Mouse (Mus musculus) testis, adult 2 months (tissue): ENCODE results near the gene Cmtm8. TPM values are rescaled to one million over a fixed set of nuclear protein-coding genes. Genes with fewer than 3 reads are reported as not detected.

Experiments
- H3K27ac ChIP-seq: fragments of 200-500 bp; 2 replicates; pipeline ENCODE4 v1.5.1; 2012; ENCODE audit warnings: low read depth, low read length; ENCODE audit not compliant: control insufficient read depth, insufficient read depth
- H3K27me3 ChIP-seq: fragments of 200-500 bp; 2 replicates; pipeline ENCODE4 v1.6.1; 2012; ENCODE audit warnings: mild to moderate bottlenecking, low read length, moderate library complexity; ENCODE audit not compliant: control insufficient read depth, insufficient read depth
- H3K36me3 ChIP-seq: fragments of 200-500 bp; 2 replicates; pipeline ENCODE4 v1.6.1; 2012; ENCODE audit warnings: mild to moderate bottlenecking, low read length; ENCODE audit not compliant: control insufficient read depth, insufficient read depth
- H3K4me1 ChIP-seq: fragments of 200-500 bp; 2 replicates; pipeline ENCODE4 v1.6.1; 2012; ENCODE audit warnings: low read length; ENCODE audit not compliant: control insufficient read depth, insufficient read depth
- H3K4me3 ChIP-seq: fragments of 200-500 bp; 2 replicates; pipeline ENCODE4 v1.5.1; 2012; ENCODE audit warnings: low read depth, mild to moderate bottlenecking, low read length, moderate library complexity, mixed read lengths; ENCODE audit not compliant: control insufficient read depth
- CTCF ChIP-seq: fragments of 200-500 bp; IDR thresholded peaks from 2 replicates; pipeline ENCODE4 v1.5.1; 2012; ENCODE audit warnings: low read depth, mild to moderate bottlenecking, inconsistent platforms, low read length, moderate library complexity; ENCODE audit not compliant: control insufficient read depth, insufficient read depth, insufficient replicate concordance
- POLR2A ChIP-seq: fragments of 200-500 bp; IDR thresholded peaks from 2 replicates; pipeline ENCODE4 v1.6.1; 2012; ENCODE audit warnings: low read depth, mild to moderate bottlenecking, inconsistent platforms, low read length, moderate library complexity; ENCODE audit not compliant: control insufficient read depth
- polyA plus RNA-seq: library from polyadenylated mRNA; depleted of rRNA; stranded (reverse); fragments of >200 nt; gene quantifications from 2 replicates; pipeline ENCODE4 v1.2.3, GENCODE M21; 2012

Cmtm8 gene
- polyA plus RNA-seq, 1 experiment, result 1.7 TPM

- no peaks in the 10 kb centered on the region for H3K36me3 ChIP-seq
These were observed 55.3 kb downstream of the Cmtm8 start for GRCm38 (mm10) chr9:114788697-114789096.

GRCm38 (mm10) chr9:114787716-114788115, 56.2 kb downstream of the Cmtm8 start:
- H3K4me1 ChIP-seq, result 0 out of 2 replicates have a peak, but pooled peaks cover 2% of the 10 kb centered on the region
- H3K4me3 ChIP-seq, result no peak overlapping the region
- no peaks in the 10 kb centered on the region for H3K36me3 ChIP-seq
- H3K27me3 ChIP-seq, result no peaks in the 10 kb centered on the region
- no peak for TF ChIP-seq CTCF
- no peak for TF ChIP-seq POLR2A
- no peak overlapping the region for H3K27ac ChIP-seq

More at GRCm38 (mm10) chr9:114788697-114789096, 55.3 kb downstream of the Cmtm8 start:
- Histone ChIP-seq H3K27ac (no peak overlapping the region), H3K27me3 (no peaks in the 10 kb centered on the region), H3K4me1 (0 out of 2 replicates have a peak, but pooled peaks cover 2% of the 10 kb centered on the region), H3K4me3 (no peak overlapping the region)
- TF ChIP-seq POLR2A (no peak), CTCF (no peak)

- TF ChIP-seq CTCF (no peak), POLR2A (no peak)
- no peaks in the 10 kb centered on the region for H3K36me3 ChIP-seq
These were observed 56.8 kb downstream of the Cmtm8 start for GRCm38 (mm10) chr9:114787134-114787533.

GRCm38 (mm10) chr9:114785432-114786125, 58.4 kb downstream of the Cmtm8 start:
- Histone ChIP-seq H3K4me1 (peaks cover 15% of the 10 kb centered on the region), H3K4me3 (no peak overlapping the region), H3K36me3 (no peaks in the 10 kb centered on the region), H3K27me3 (no peaks in the 10 kb centered on the region), H3K27ac (no peak overlapping the region)
- TF ChIP-seq POLR2A (no peak), CTCF (no peak)

More at GRCm38 (mm10) chr9:114787134-114787533, 56.8 kb downstream of the Cmtm8 start:
- 0 out of 2 replicates have a peak, but pooled peaks cover 2% of the 10 kb centered on the region for H3K4me1 ChIP-seq
- no peak overlapping the region for H3K27ac ChIP-seq
- H3K27me3 ChIP-seq, result no peaks in the 10 kb centered on the region
- H3K4me3 ChIP-seq, result no peak overlapping the region

GRCm38 (mm10) chr9:114781526-114782212, 62.3 kb downstream of the Cmtm8 start, which contains the start of gene Cmtm7:
Cmtm7 (minus strand) TSS chr9:114781856.
- TF ChIP-seq CTCF (no peak), POLR2A (no peak)
- Histone ChIP-seq H3K4me1 (peaks cover 24% of the 10 kb centered on the region), H3K4me3 (peak within 1 kb of the TSS; percentile 82), H3K36me3 (no peaks in the 10 kb centered on the region), H3K27me3 (no peaks in the 10 kb centered on the region), H3K27ac (peak within 1 kb of the TSS; percentile 51)

- H3K4me3 ChIP-seq, result peak overlapping the region; percentile 82
- H3K27me3 ChIP-seq, result no peaks in the 10 kb centered on the region
- H3K27ac ChIP-seq, result peak overlapping the region; percentile 51
- TF ChIP-seq CTCF (no peak), POLR2A (0 out of 2 replicates have a peak, but pooled peaks have one; percentile 8)
- peaks cover 24% of the 10 kb centered on the region for H3K4me1 ChIP-seq
- no peaks in the 10 kb centered on the region for H3K36me3 ChIP-seq
These were observed 63.0 kb downstream of the Cmtm8 start for GRCm38 (mm10) chr9:114780746-114781525.
